Mouse (Mus musculus): Measurements from ENCODE around the gene Glp2r.

DNA sequence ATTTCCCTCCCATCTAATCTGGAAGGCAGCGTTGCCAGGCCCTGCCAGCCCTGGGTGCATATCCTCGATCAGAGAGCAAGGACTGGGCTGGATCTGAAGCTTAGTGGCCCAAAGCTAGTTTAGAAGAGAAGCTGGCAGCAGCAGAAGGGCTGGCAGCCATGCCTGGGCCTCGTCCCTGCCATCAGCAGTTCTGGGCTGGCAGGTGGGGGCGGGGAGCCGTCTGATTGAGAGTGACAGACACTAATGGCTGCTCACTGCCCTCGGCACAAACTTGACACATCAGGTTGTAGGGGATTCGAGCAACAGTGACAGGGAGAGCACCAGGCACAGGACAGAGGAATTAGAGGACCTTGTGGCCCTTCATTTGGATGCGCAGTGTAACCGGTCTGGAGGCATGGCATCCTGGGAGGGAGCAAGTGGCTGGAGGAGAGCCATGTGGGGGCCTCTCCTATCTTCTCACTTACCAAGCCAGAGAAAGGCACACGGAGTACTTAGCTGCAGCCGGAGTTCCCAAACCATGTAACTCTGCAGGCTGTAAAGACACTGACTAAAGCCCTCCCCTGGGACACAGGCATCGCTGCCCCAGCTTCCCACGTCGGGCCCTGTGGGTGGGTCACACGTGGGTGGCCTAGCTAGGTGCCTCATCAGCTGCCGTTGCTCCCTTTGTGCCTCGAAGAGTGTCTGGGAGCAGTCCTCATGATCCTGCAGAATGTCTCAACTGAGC, 115.6 kb downstream of the Glp2r start:
- TF ChIP-seq POLR2A (IDR thresholded peaks at IDR 0.05; ENCODE audit: borderline replicate concordance, insufficient read depth, low read length) (peak; percentile 13; the same call in 1 of the 2 replicates), CTCF (IDR thresholded peaks at IDR 0.05; ENCODE audit: borderline replicate concordance, insufficient read depth, low read depth, low read length) (no peak)
